Mouse (Mus musculus): ENCODE data around the gene Bicdl1. TPM values are rescaled to one million over a fixed set of nuclear protein-coding genes. Genes with fewer than 3 reads are reported as not detected.

Bicdl1 gene
- polyA plus RNA-seq, 1 experiment from 2014 or later: 13.9 TPM

DNA sequence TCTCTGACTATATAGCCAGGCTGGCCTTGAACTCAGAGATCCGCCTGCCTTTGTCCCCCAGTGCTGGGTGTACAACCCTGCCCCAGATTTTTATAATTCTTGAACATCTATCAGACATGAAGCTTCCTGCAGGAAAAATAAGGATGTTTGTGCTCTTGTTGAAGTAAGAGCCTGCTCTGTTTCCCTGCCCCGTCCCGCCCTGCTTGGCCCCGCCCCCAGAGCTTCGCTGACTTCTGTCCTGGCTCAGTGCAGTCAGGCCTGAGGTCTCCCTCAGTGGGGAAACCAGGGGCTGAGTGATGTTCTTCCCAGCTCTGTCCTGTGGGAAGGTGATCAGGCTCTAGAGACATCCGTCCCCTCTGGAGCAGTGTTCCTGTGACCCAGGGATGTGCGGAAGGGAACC, 108.7 kb downstream of the Bicdl1 start:
- Histone ChIP-seq H3K27me3 (ENCODE audit: control insufficient read depth, insufficient read depth, low read length) (no peaks in the 10 kb centered on the region), H3K9ac (ENCODE audit: low read length) (no peak overlapping the region), H3K9me3 (ENCODE audit: control insufficient read depth, low read length) (no peaks in the 10 kb centered on the region), H3K36me3 (ENCODE audit: control insufficient read depth, insufficient read depth, low read length) (peaks cover 14% of the 10 kb centered on the region), H3K27ac (ENCODE audit: low read depth, low read length) (no peak overlapping the region), H3K4me2 (ENCODE audit: low read depth) (no peak overlapping the region), H3K4me3 (ENCODE audit: low read depth, low read length) (no peak overlapping the region), H3K4me1 (ENCODE audit: control insufficient read depth, insufficient read depth, low read length) (no peaks in the 10 kb centered on the region)
- DNase-seq (ENCODE audit: low spot score) (no peak), ATAC-seq (ENCODE audit: insufficient read depth, low FRiP score, low TSS enrichment) (no peak)
- 90% methylated on average over 7 of the region's 7 CpGs for WGBS

DNA sequence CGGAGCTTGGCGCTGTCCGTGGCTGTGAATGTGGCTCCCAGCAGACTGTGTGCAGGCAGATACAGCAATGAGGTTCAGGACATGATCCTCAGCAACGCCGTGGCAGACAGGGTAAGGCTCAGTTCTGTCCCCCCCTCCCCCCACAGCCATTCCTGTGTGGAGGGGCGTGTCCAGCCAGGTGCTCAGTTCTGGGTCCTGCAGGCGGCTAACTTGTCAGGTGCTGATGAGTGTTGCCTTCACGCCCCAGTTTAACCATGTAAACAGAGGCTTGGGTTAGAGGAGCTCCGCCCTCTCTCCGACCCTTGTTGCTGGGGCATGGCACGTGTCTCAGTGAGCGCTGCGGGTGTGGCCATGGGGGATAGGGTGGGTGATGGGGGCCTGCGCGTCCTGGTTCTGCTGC, 111.7 kb downstream of the Bicdl1 start:
- DNase-seq (ENCODE audit: low spot score) (no peak), ATAC-seq (ENCODE audit: insufficient read depth, low FRiP score, low TSS enrichment) (no peak)
- Histone ChIP-seq H3K9me3 (ENCODE audit: control insufficient read depth, low read length) (no peaks in the 10 kb centered on the region), H3K4me3 (ENCODE audit: low read depth, low read length) (no peak overlapping the region), H3K36me3 (ENCODE audit: control insufficient read depth, insufficient read depth, low read length) (peaks cover 25% of the 10 kb centered on the region), H3K4me1 (ENCODE audit: control insufficient read depth, insufficient read depth, low read length) (no peaks in the 10 kb centered on the region), H3K27me3 (ENCODE audit: control insufficient read depth, insufficient read depth, low read length) (no peaks in the 10 kb centered on the region), H3K27ac (ENCODE audit: low read depth, low read length) (no peak overlapping the region), H3K4me2 (ENCODE audit: low read depth) (no peak overlapping the region), H3K9ac (ENCODE audit: low read length) (no peak overlapping the region)
- WGBS: 95% methylated on average over 14 of the region's 15 CpGs

DNA sequence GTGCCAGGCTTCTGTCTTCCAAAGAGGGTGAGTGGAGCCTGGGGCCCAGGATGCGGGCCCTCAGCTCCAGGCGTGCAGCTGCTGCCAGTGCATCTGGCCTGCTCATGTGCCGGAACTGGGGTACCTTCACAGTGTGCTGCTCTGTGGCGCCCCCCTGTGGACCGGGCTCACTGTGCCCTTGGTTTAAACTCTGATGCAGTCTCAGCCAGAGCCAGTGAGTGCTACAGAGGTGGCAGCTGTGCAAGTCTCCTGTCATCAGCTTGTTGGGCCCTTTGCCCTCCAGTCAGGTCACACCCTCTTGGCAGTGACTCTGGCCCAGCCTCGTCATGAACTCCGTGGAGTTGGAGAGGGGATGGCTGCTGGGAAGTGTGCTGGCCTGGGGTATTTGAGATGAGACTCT, 116.5 kb downstream of the Bicdl1 start:
- Histone ChIP-seq H3K27ac (ENCODE audit: low read depth, low read length) (no peak overlapping the region), H3K27me3 (ENCODE audit: control insufficient read depth, insufficient read depth, low read length) (no peaks in the 10 kb centered on the region), H3K4me3 (ENCODE audit: low read depth, low read length) (no peak overlapping the region), H3K4me1 (ENCODE audit: control insufficient read depth, insufficient read depth, low read length) (no peaks in the 10 kb centered on the region), H3K36me3 (ENCODE audit: control insufficient read depth, insufficient read depth, low read length) (peaks cover 44% of the 10 kb centered on the region), H3K9me3 (ENCODE audit: control insufficient read depth, low read length) (no peaks in the 10 kb centered on the region), H3K4me2 (ENCODE audit: low read depth) (no peak overlapping the region), H3K9ac (ENCODE audit: low read length) (no peak overlapping the region)
- no peak for ATAC-seq (ENCODE audit: insufficient read depth, low FRiP score, low TSS enrichment)
- 82% methylated on average over 7 of the region's 7 CpGs for WGBS
- peak; percentile 54 for DNase-seq (ENCODE audit: low spot score)

GRCm38 (mm10) chr5:115613332-115613731, 118.1 kb downstream of the Bicdl1 start:
- Histone ChIP-seq H3K27me3 (ENCODE audit: control insufficient read depth, insufficient read depth, low read length) (no peaks in the 10 kb centered on the region), H3K9me3 (ENCODE audit: control insufficient read depth, low read length) (no peaks in the 10 kb centered on the region), H3K4me2 (ENCODE audit: low read depth) (no peak overlapping the region), H3K9ac (ENCODE audit: low read length) (no peak overlapping the region), H3K4me3 (ENCODE audit: low read depth, low read length) (no peak overlapping the region), H3K36me3 (ENCODE audit: control insufficient read depth, insufficient read depth, low read length) (peaks cover 44% of the 10 kb centered on the region), H3K27ac (ENCODE audit: low read depth, low read length) (no peak overlapping the region), H3K4me1 (ENCODE audit: control insufficient read depth, insufficient read depth, low read length) (no peaks in the 10 kb centered on the region)
- ATAC-seq (ENCODE audit: insufficient read depth, low FRiP score, low TSS enrichment): no peak
- no peak for DNase-seq (ENCODE audit: low spot score)
- 92% methylated on average over 9 of the region's 9 CpGs for WGBS

DNA sequence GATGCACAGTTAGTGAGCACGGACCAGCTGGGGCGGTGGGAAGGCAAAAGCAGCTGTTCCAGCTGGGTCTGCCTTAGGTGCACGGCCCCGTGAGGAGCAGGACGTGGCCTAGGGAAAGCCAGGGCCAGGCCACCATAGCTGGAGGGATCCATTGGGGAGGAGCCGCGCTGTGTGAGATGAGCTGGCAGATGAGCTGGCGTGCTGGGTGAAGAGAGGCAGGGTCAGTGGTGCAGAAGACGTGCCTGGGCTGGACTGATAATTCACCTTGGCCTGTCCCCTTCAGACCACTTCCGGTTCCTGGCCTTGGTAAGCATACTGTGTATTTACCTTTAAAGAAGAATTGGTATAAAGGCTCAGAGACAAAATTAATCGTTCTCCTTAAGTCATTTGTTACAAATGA, 119.9 kb downstream of the Bicdl1 start:
- Histone ChIP-seq H3K4me3 (ENCODE audit: low read depth, low read length) (no peak overlapping the region), H3K9ac (ENCODE audit: low read length) (no peak overlapping the region), H3K36me3 (ENCODE audit: control insufficient read depth, insufficient read depth, low read length) (peaks cover 49% of the 10 kb centered on the region), H3K27me3 (ENCODE audit: control insufficient read depth, insufficient read depth, low read length) (no peaks in the 10 kb centered on the region), H3K4me1 (ENCODE audit: control insufficient read depth, insufficient read depth, low read length) (no peaks in the 10 kb centered on the region), H3K4me2 (ENCODE audit: low read depth) (no peak overlapping the region), H3K9me3 (ENCODE audit: control insufficient read depth, low read length) (no peaks in the 10 kb centered on the region), H3K27ac (ENCODE audit: low read depth, low read length) (no peak overlapping the region)
- whole genome bisulfite sequencing: 93% methylated on average over 11 of the region's 11 CpGs
- ATAC-seq (ENCODE audit: insufficient read depth, low FRiP score, low TSS enrichment) (no peak), DNase-seq (ENCODE audit: low spot score) (no peak)

- H3K9ac ChIP-seq (ENCODE audit: low read length): no peak overlapping the region
- ATAC-seq (ENCODE audit: insufficient read depth, low FRiP score, low TSS enrichment) (no peak), DNase-seq (ENCODE audit: low spot score) (no peak)
- 89% methylated on average over 6 of the region's 6 CpGs for WGBS
- peaks cover 45% of the 10 kb centered on the region for H3K36me3 ChIP-seq (ENCODE audit: control insufficient read depth, insufficient read depth, low read length)
- H3K4me1 ChIP-seq (ENCODE audit: control insufficient read depth, insufficient read depth, low read length): no peaks in the 10 kb centered on the region
- H3K9me3 ChIP-seq (ENCODE audit: control insufficient read depth, low read length): no peaks in the 10 kb centered on the region
- H3K4me3 ChIP-seq (ENCODE audit: low read depth, low read length): no peak overlapping the region
- H3K27me3 ChIP-seq (ENCODE audit: control insufficient read depth, insufficient read depth, low read length): no peaks in the 10 kb centered on the region
- no peak overlapping the region for H3K27ac ChIP-seq (ENCODE audit: low read depth, low read length)
- no peak overlapping the region for H3K4me2 ChIP-seq (ENCODE audit: low read depth)
These were observed 127.9 kb downstream of the Bicdl1 start for GRCm38 (mm10) chr5:115603561-115603960.

Small RNA genes lying within 50 kb of the gene (microRNA-seq; reads per million reads assigned to microRNA genes)
- gene Mir7030: not detected

Other genes with a start within 250 kb of the Bicdl1 start
- 15.5 and 23.5 TPM in 2 replicates for gene Sirt4, start 246.9 kb downstream of the Bicdl1 start, polyA plus RNA-seq (2014; fragmentation: Nextera tagmentation; extraction: Ambion mirVana)
- 13.3 and 13.7 TPM in 2 replicates for gene Pxn, start 224.9 kb downstream of the Bicdl1 start, polyA plus RNA-seq (2014; fragmentation: Nextera tagmentation; extraction: Ambion mirVana)
- gene Rplp0, start 172.2 kb downstream of the Bicdl1 start, polyA plus RNA-seq (2014; fragmentation: Nextera tagmentation; extraction: Ambion mirVana): 1,266 and 1,290 TPM in 2 replicates
- 38.6 and 42.6 TPM in 2 replicates for gene Gcn1l1, start 166.4 kb downstream of the Bicdl1 start, polyA plus RNA-seq (2014; fragmentation: Nextera tagmentation; extraction: Ambion mirVana)
- gene Rab35, start 99.7 kb downstream of the Bicdl1 start, polyA plus RNA-seq (2014; fragmentation: Nextera tagmentation; extraction: Ambion mirVana): 16.4 and 17.9 TPM in 2 replicates
- 24.8 and 26.7 TPM in 2 replicates for gene Cit, start 113.7 kb upstream of the Bicdl1 start, polyA plus RNA-seq (2014; fragmentation: Nextera tagmentation; extraction: Ambion mirVana)